In genomic region chr12:79626555-79627080, GRCm38 (mm10) we compare ENCODE assay signal across 9 mouse cellular contexts.
A peak's percentile ranks its signal among the peaks of the same experiment; 100 is the strongest.
DNase-seq lines count a peak whose midpoint lies in the region; ATAC-seq and TF ChIP-seq lines count a peak whose summit lies in the region.
"Had no signal": no experiment of that assay in that cellular context is flagged by ENCODE, and none has a peak within 500 bp of the region (broad histone marks: within the 10 kb centered on the region; RNA-seq: fewer than 3 reads in every experiment).

No protein-coding gene starts in this region.

- no peak for TF ChIP-seq CTCF in kidney, postnatal 0 days (IDR thresholded peaks at IDR 0.05; ENCODE audit: low read depth)
- no peak for TF ChIP-seq CTCF in bone marrow, adult 2 months (IDR thresholded peaks at IDR 0.05; ENCODE audit: control insufficient read depth, insufficient read depth, low read length)

- H3K4me2 ChIP-seq in forebrain, embryonic 13.5 days: no peak overlapping the region
- no peak overlapping the region for H3K4me2 ChIP-seq in forebrain, embryonic 15.5 days (replicated peaks)
- no peak overlapping the region for H3K4me2 ChIP-seq in kidney, postnatal 0 days (ENCODE audit: low read length)
- H3K4me2 ChIP-seq in liver, embryonic 16.5 days (ENCODE audit: low read depth, low read length): no peak overlapping the region
- H3K4me2 ChIP-seq: hindbrain, embryonic 15.5 days had no signal

- DNase-seq in kidney, postnatal 0 days (ENCODE audit: low spot score): no peak
- DNase-seq in kidney, postnatal 14 days: no peak
- no peak for DNase-seq in cerebellum, postnatal 36 days
- DNase-seq in urinary bladder, adult 18-20 months (ENCODE audit: low spot score in 2 of 2): no peak

- TF ChIP-seq POLR2A in bone marrow, adult 2 months (IDR thresholded peaks at IDR 0.05; ENCODE audit: borderline replicate concordance, control insufficient read depth, low read depth, low read length): no peak

- H3K27me3 ChIP-seq in forebrain, embryonic 13.5 days: no peaks in the 10 kb centered on the region
- no peaks in the 10 kb centered on the region for H3K27me3 ChIP-seq in forebrain, embryonic 15.5 days
- no peaks in the 10 kb centered on the region for H3K27me3 ChIP-seq in kidney, postnatal 0 days (ENCODE audit: insufficient read depth, low read length)
- H3K27me3 ChIP-seq in liver, embryonic 16.5 days (ENCODE audit: control insufficient read depth, insufficient read depth, low read depth, low read length): no peaks in the 10 kb centered on the region
- H3K27me3 ChIP-seq: hindbrain, embryonic 15.5 days had no signal

- peak overlapping the region; percentile 20; the same call in 1 of the 2 replicates for H3K27ac ChIP-seq in forebrain, embryonic 13.5 days
- H3K27ac ChIP-seq in forebrain, embryonic 15.5 days (replicated peaks): no peak overlapping the region
- 0 out of 2 replicates have a peak overlapping the region, but pooled peaks have one; percentile 5 for H3K27ac ChIP-seq in kidney, postnatal 0 days
- H3K27ac ChIP-seq in bone marrow, adult 2 months (ENCODE audit: control insufficient read depth, insufficient read depth, low read depth, low read length, poor library complexity): peak overlapping the region; percentile 37
- H3K27ac ChIP-seq in liver, embryonic 16.5 days (ENCODE audit: low read length): peak overlapping the region; percentile 38; the same call in 1 of the 2 replicates

- H3K9me3 ChIP-seq in forebrain, embryonic 13.5 days (replicated peaks): no peaks in the 10 kb centered on the region
- H3K9me3 ChIP-seq in forebrain, embryonic 15.5 days: no peaks in the 10 kb centered on the region
- H3K9me3 ChIP-seq in kidney, postnatal 0 days (replicated peaks; ENCODE audit: low read length): no peaks in the 10 kb centered on the region
- H3K9me3 ChIP-seq in liver, embryonic 16.5 days (replicated peaks; ENCODE audit: control insufficient read depth, low read length): no peaks in the 10 kb centered on the region
- H3K9me3 ChIP-seq: hindbrain, embryonic 15.5 days had no signal

- 29% methylated on average over 4 of the region's 4 CpGs for WGBS in forebrain, embryonic 13.5 days
- 38% methylated on average over 4 of the region's 4 CpGs for WGBS in forebrain, embryonic 15.5 days
- 65% methylated on average over 4 of the region's 4 CpGs for WGBS in kidney, postnatal 0 days
- 55% methylated on average over 4 of the region's 4 CpGs for WGBS in bone marrow, adult 2 months
- 61% methylated on average over 4 of the region's 4 CpGs for WGBS in liver, embryonic 16.5 days (ENCODE audit: insufficient replicate concordance)

- no peaks in the 10 kb centered on the region for H3K36me3 ChIP-seq in forebrain, embryonic 13.5 days (ENCODE audit: poor library complexity, severe bottlenecking)
- no peaks in the 10 kb centered on the region for H3K36me3 ChIP-seq in forebrain, embryonic 15.5 days
- no peaks in the 10 kb centered on the region for H3K36me3 ChIP-seq in kidney, postnatal 0 days (ENCODE audit: insufficient read depth, low read length)
- no peaks in the 10 kb centered on the region for H3K36me3 ChIP-seq in liver, embryonic 16.5 days (ENCODE audit: control insufficient read depth, insufficient read depth)
- H3K36me3 ChIP-seq: hindbrain, embryonic 15.5 days had no signal

- H3K4me1 ChIP-seq in forebrain, embryonic 13.5 days: peaks cover 24% of the 10 kb centered on the region
- peaks cover 20% of the 10 kb centered on the region for H3K4me1 ChIP-seq in forebrain, embryonic 15.5 days
- H3K4me1 ChIP-seq in kidney, postnatal 0 days (replicated peaks; ENCODE audit: insufficient read depth, low read length): no peaks in the 10 kb centered on the region
- peaks cover 3% of the 10 kb centered on the region; the same call in 1 of the 2 replicates for H3K4me1 ChIP-seq in bone marrow, adult 2 months (ENCODE audit: control insufficient read depth, insufficient read depth, low read length)
- H3K4me1 ChIP-seq in liver, embryonic 16.5 days (ENCODE audit: control insufficient read depth, low read depth, low read length): peaks cover 3% of the 10 kb centered on the region

- no peak overlapping the region for H3K4me3 ChIP-seq in forebrain, embryonic 13.5 days
- no peak overlapping the region for H3K4me3 ChIP-seq in forebrain, embryonic 15.5 days
- H3K4me3 ChIP-seq in kidney, postnatal 0 days (replicated peaks; ENCODE audit: low read depth, low read length): no peak overlapping the region
- no peak overlapping the region for H3K4me3 ChIP-seq in bone marrow, adult 2 months (replicated peaks; ENCODE audit: control insufficient read depth, low read depth, low read length)
- H3K4me3 ChIP-seq in liver, embryonic 16.5 days (ENCODE audit: low read depth, low read length): no peak overlapping the region
- H3K4me3 ChIP-seq: hindbrain, embryonic 15.5 days had no signal

- H3K9ac ChIP-seq in forebrain, embryonic 13.5 days: no peak overlapping the region
- no peak overlapping the region for H3K9ac ChIP-seq in forebrain, embryonic 15.5 days (replicated peaks)
- no peak overlapping the region for H3K9ac ChIP-seq in kidney, postnatal 0 days (ENCODE audit: low read depth, low read length)
- no peak overlapping the region for H3K9ac ChIP-seq in liver, embryonic 16.5 days (ENCODE audit: low read depth, low read length)
- H3K9ac ChIP-seq: hindbrain, embryonic 15.5 days had no signal

- no peak for ATAC-seq in forebrain, embryonic 13.5 days
- no peak for ATAC-seq in forebrain, embryonic 15.5 days (replicated peaks)
- ATAC-seq in kidney, postnatal 0 days (replicated peaks; ENCODE audit: low FRiP score, low read depth): no peak
- ATAC-seq in liver, embryonic 16.5 days (ENCODE audit: low read depth): no peak
